ENCODE assay signal across 16 mouse cellular contexts in genomic region chr4:55451026-55451425, GRCm38 (mm10).
DNase-seq lines count a peak whose midpoint lies in the region; ATAC-seq and TF ChIP-seq lines count a peak whose summit lies in the region.
"Had no signal": no experiment of that assay in that cellular context is flagged by ENCODE, and none has a peak within 500 bp of the region (broad histone marks: within the 10 kb centered on the region; RNA-seq: fewer than 3 reads in every experiment).

No protein-coding gene starts in this region.

- WGBS in kidney, adult 2 months, result 74% methylated on average over 4 of the region's 4 CpGs
- 67% methylated on average over 4 of the region's 4 CpGs for WGBS in kidney, embryonic 16.5 days
- WGBS in thymus, adult 2 months, result 79% methylated on average over 4 of the region's 4 CpGs
- 76% methylated on average over 4 of the region's 4 CpGs for WGBS in hindbrain, embryonic 16.5 days

- no peaks in the 10 kb centered on the region for H3K4me1 ChIP-seq in kidney, adult 2 months (ENCODE audit: control insufficient read depth, insufficient read depth, low read length)
- H3K4me1 ChIP-seq in kidney, embryonic 16.5 days (ENCODE audit: insufficient read depth, low read length), result no peaks in the 10 kb centered on the region
- H3K4me1 ChIP-seq in thymus, adult 2 months (replicated peaks; ENCODE audit: control insufficient read depth, insufficient read depth, low read length), result no peaks in the 10 kb centered on the region
- no peaks in the 10 kb centered on the region for H3K4me1 ChIP-seq in hindbrain, embryonic 16.5 days (ENCODE audit: control insufficient read depth, insufficient read depth, low read depth, low read length)
- H3K4me1 ChIP-seq: hindbrain, embryonic 12.5 days; liver, embryonic 15.5 days; stomach, embryonic 15.5 days had no signal

- H3K36me3 ChIP-seq in kidney, adult 2 months (ENCODE audit: control insufficient read depth, insufficient read depth, low read length), result no peaks in the 10 kb centered on the region
- no peaks in the 10 kb centered on the region for H3K36me3 ChIP-seq in kidney, embryonic 16.5 days (ENCODE audit: insufficient read depth, low read length)
- H3K36me3 ChIP-seq in thymus, adult 2 months (ENCODE audit: control insufficient read depth, insufficient read depth, low read length), result no peaks in the 10 kb centered on the region
- no peaks in the 10 kb centered on the region for H3K36me3 ChIP-seq in hindbrain, embryonic 16.5 days (ENCODE audit: control insufficient read depth, insufficient read depth, low read length)
- H3K36me3 ChIP-seq: hindbrain, embryonic 12.5 days; liver, embryonic 15.5 days; stomach, embryonic 15.5 days had no signal

- H3K27ac ChIP-seq in kidney, adult 2 months (ENCODE audit: insufficient read depth, low read depth, low read length), result no peak overlapping the region
- H3K27ac ChIP-seq in kidney, embryonic 16.5 days (ENCODE audit: low read length), result no peak overlapping the region
- H3K27ac ChIP-seq in thymus, adult 2 months (ENCODE audit: control insufficient read depth, insufficient read depth, low read length), result no peak overlapping the region
- no peak overlapping the region for H3K27ac ChIP-seq in hindbrain, embryonic 16.5 days (ENCODE audit: low read depth, low read length)
- H3K27ac ChIP-seq: hindbrain, embryonic 12.5 days; liver, embryonic 15.5 days; stomach, embryonic 15.5 days had no signal

- TF ChIP-seq POLR2A in kidney, adult 2 months (IDR thresholded peaks at IDR 0.05; ENCODE audit: low read depth, low read length), result no peak
- TF ChIP-seq POLR2A in thymus, adult 2 months (IDR thresholded peaks at IDR 0.05; ENCODE audit: control insufficient read depth, extremely low read depth, insufficient read depth, low read length, poor library complexity), result no peak
- TF ChIP-seq POLR2A in brain, embryonic 14.5 days (IDR thresholded peaks at IDR 0.05; ENCODE audit: borderline replicate concordance, extremely low read depth, insufficient read depth, insufficient read length, poor library complexity, severe bottlenecking), result no peak

- no peaks in the 10 kb centered on the region for H3K27me3 ChIP-seq in kidney, adult 2 months (replicated peaks; ENCODE audit: control insufficient read depth, insufficient read depth, low read length)
- no peaks in the 10 kb centered on the region for H3K27me3 ChIP-seq in kidney, embryonic 16.5 days (ENCODE audit: insufficient read depth, low read length)
- H3K27me3 ChIP-seq in thymus, adult 2 months (ENCODE audit: control insufficient read depth, insufficient read depth, low read length), result no peaks in the 10 kb centered on the region
- no peaks in the 10 kb centered on the region for H3K27me3 ChIP-seq in hindbrain, embryonic 16.5 days (replicated peaks; ENCODE audit: control insufficient read depth, insufficient read depth, low read length)
- H3K27me3 ChIP-seq: hindbrain, embryonic 12.5 days; liver, embryonic 15.5 days; stomach, embryonic 15.5 days had no signal

- TF ChIP-seq CTCF in kidney, adult 2 months (conservative IDR thresholded peaks at IDR 0.05; ENCODE audit: insufficient read depth, insufficient read length, low read depth, low read length), result peak; percentile 56
- TF ChIP-seq CTCF in thymus, adult 2 months (IDR thresholded peaks at IDR 0.05; ENCODE audit: borderline replicate concordance, control insufficient read depth, extremely low read depth, insufficient read depth, low read length, poor library complexity), result no peak
- peak; percentile 31; the same call in 1 of the 2 replicates for TF ChIP-seq CTCF in brain, embryonic 14.5 days (IDR thresholded peaks at IDR 0.05; ENCODE audit: borderline replicate concordance, extremely low read depth, insufficient read depth, insufficient read length)

- no peak overlapping the region for H3K4me3 ChIP-seq in kidney, adult 2 months (ENCODE audit: insufficient read depth, low read depth, low read length)
- H3K4me3 ChIP-seq in kidney, embryonic 16.5 days (ENCODE audit: low read length), result no peak overlapping the region
- no peak overlapping the region for H3K4me3 ChIP-seq in thymus, adult 2 months (ENCODE audit: control insufficient read depth, insufficient read depth, low read length)
- no peak overlapping the region for H3K4me3 ChIP-seq in hindbrain, embryonic 16.5 days (ENCODE audit: low read length)
- H3K4me3 ChIP-seq: erythroblast, embryonic 14.5 days; hindbrain, embryonic 12.5 days; liver, embryonic 15.5 days; stomach, embryonic 15.5 days had no signal

- ATAC-seq in kidney, embryonic 16.5 days (ENCODE audit: low FRiP score, low TSS enrichment), result no peak
- ATAC-seq in granulocyte monocyte progenitor cell, adult 5-6 weeks (replicated peaks; ENCODE audit: poor library complexity, severe bottlenecking), result no peak
- ATAC-seq in hindbrain, embryonic 16.5 days, result no peak
- ATAC-seq: activated CD4-positive, CD25-positive, alpha-beta regulatory T cell, adult 4 months; midbrain, embryonic 16.5 days had no signal

- H3K9me3 ChIP-seq in kidney, embryonic 16.5 days (ENCODE audit: low read length), result no peaks in the 10 kb centered on the region
- H3K9me3 ChIP-seq in hindbrain, embryonic 16.5 days (ENCODE audit: control insufficient read depth, low read length), result no peaks in the 10 kb centered on the region
- H3K9me3 ChIP-seq: hindbrain, embryonic 12.5 days; liver, embryonic 15.5 days; stomach, embryonic 15.5 days had no signal

- H3K4me2 ChIP-seq in kidney, embryonic 16.5 days (replicated peaks; ENCODE audit: low read depth, low read length), result no peak overlapping the region
- H3K4me2 ChIP-seq in hindbrain, embryonic 16.5 days (ENCODE audit: low read length), result no peak overlapping the region
- H3K4me2 ChIP-seq: hindbrain, embryonic 12.5 days; liver, embryonic 15.5 days; stomach, embryonic 15.5 days had no signal

- no peak overlapping the region for H3K9ac ChIP-seq in kidney, embryonic 16.5 days (replicated peaks; ENCODE audit: low read length)
- no peak overlapping the region for H3K9ac ChIP-seq in hindbrain, embryonic 16.5 days (ENCODE audit: low read depth, low read length)
- H3K9ac ChIP-seq: hindbrain, embryonic 12.5 days; liver, embryonic 15.5 days; stomach, embryonic 15.5 days had no signal

- DNase-seq in kidney, adult 2 months, result no peak
- peak; percentile 21 for DNase-seq in thymus, adult 2 months
- no peak for DNase-seq in thymus, postnatal 10 days (ENCODE audit: low spot score in 2 of 2)
- no peak for DNase-seq in brain, embryonic 14.5 days (ENCODE audit: low read depth)
- DNase-seq in left cerebral cortex, adult 18-20 months (ENCODE audit: low spot score in 2 of 2), result no peak
- DNase-seq: cerebellum, adult 11-12 months; gastrocnemius, postnatal 36 days had no signal
